Mouse (Mus musculus) thymus, adult 2 months (tissue): ENCODE results near the gene Rps28.

Experiments
- CTCF ChIP-seq: fragments of 200-500 bp; IDR thresholded peaks from 2 replicates; pipeline ENCODE4 v1.5.1; 2012; ENCODE audit warnings: mild to moderate bottlenecking, control low read depth, low read length, moderate library complexity, borderline replicate concordance; ENCODE audit not compliant: control insufficient read depth, poor library complexity, insufficient read depth; ENCODE audit errors: extremely low read depth
- POLR2A ChIP-seq: fragments of 200-500 bp; IDR thresholded peaks from 2 replicates; pipeline ENCODE4 v1.6.1; 2012; ENCODE audit warnings: mild to moderate bottlenecking, low read length, control low read depth, moderate library complexity; ENCODE audit not compliant: control insufficient read depth, poor library complexity, insufficient read depth; ENCODE audit errors: extremely low read depth

- TF ChIP-seq CTCF = peak; percentile 28; the same call in 1 of the 2 replicates
- TF ChIP-seq POLR2A = no peak
Observed at GRCm38 (mm10) chr17:33781124-33781977, 43.0 kb downstream of the Rps28 start, which contains the start of gene Angptl4.
